Mouse (Mus musculus) limb, embryonic 10.5 days (tissue): ENCODE results near the gene Cxcl10. TPM values are rescaled to one million over a fixed set of nuclear protein-coding genes. Genes with fewer than 3 reads are reported as not detected.

Source experiments
- polyA plus RNA-seq: library from polyadenylated mRNA; unstranded; fragments of >200 nt; fragmentation: Nextera tagmentation; extraction: Ambion mirVana; gene quantifications from 2 replicates; pipeline ENCODE4 v1.2.1, GENCODE M21; 2016

Gene Cxcl10
- polyA plus RNA-seq, 1 experiment from 2014 or later = 0.26 TPM

Other genes with a start within 250 kb of the Cxcl10 start
- gene Uso1, start 211.0 kb downstream of the Cxcl10 start, polyA plus RNA-seq = 39.0 and 44.7 TPM in 2 replicates
- not detected in 2 replicates for gene U90926, start 133.5 kb downstream of the Cxcl10 start, polyA plus RNA-seq
- gene Ppef2, start 92.6 kb downstream of the Cxcl10 start, polyA plus RNA-seq = 0.16 and 0.58 TPM in 2 replicates
- 8.8 and 9.2 TPM in 2 replicates for gene Naaa, start 70.7 kb downstream of the Cxcl10 start, polyA plus RNA-seq
- 55.6 and 61.0 TPM in 2 replicates for gene Sdad1, start 38.4 kb downstream of the Cxcl10 start, polyA plus RNA-seq
- not detected in 2 replicates for gene Cxcl9, start 20.8 kb downstream of the Cxcl10 start, polyA plus RNA-seq
- gene Art3, start 17.1 kb downstream of the Cxcl10 start, polyA plus RNA-seq = 0.89 and 2.0 TPM in 2 replicates
- 76.6 and 81.9 TPM in 2 replicates for gene Nup54, start 86.3 kb upstream of the Cxcl10 start, polyA plus RNA-seq
- gene Scarb2, start 157.9 kb upstream of the Cxcl10 start, polyA plus RNA-seq = 5.7 and 7.2 TPM in 2 replicates
- not detected in 2 replicates for gene Fam47e, start 206.2 kb upstream of the Cxcl10 start, polyA plus RNA-seq